Comparison of ENCODE assay signal across 10 mouse cellular contexts in genomic region chr6:136910247-136910890, GRCm38 (mm10). TPM values are rescaled to one million over a fixed set of nuclear protein-coding genes. Genes with fewer than 3 reads are reported as not detected.
DNase-seq lines count a peak whose midpoint lies in the region; ATAC-seq lines count a peak whose summit lies in the region.
"Had no signal": no experiment of that assay in that cellular context is flagged by ENCODE, and none has a peak within 500 bp of the region (broad histone marks: within the 10 kb centered on the region; RNA-seq: fewer than 3 reads in every experiment).

No protein-coding gene starts in this region.

- H3K27me3 ChIP-seq in heart, embryonic 13.5 days (replicated peaks): 0 out of 2 replicates have a peak, but pooled peaks cover 3% of the 10 kb centered on the region
- no peaks in the 10 kb centered on the region for H3K27me3 ChIP-seq in neural tube, embryonic 15.5 days (replicated peaks)
- H3K27me3 ChIP-seq in intestine, embryonic 16.5 days (replicated peaks; ENCODE audit: control insufficient read depth, insufficient read depth, low read length): no peaks in the 10 kb centered on the region
- no peaks in the 10 kb centered on the region for H3K27me3 ChIP-seq in stomach, embryonic 15.5 days (replicated peaks)
- H3K27me3 ChIP-seq: megakaryocyte, embryonic 14.5 days had no signal

- intact Hi-C loops in heart, postnatal 25 days (cut with DNase I): no loop called here

- H3K4me1 ChIP-seq in heart, embryonic 13.5 days: peaks cover 36% of the 10 kb centered on the region
- H3K4me1 ChIP-seq in neural tube, embryonic 15.5 days: peaks cover 16% of the 10 kb centered on the region
- peaks cover 28% of the 10 kb centered on the region for H3K4me1 ChIP-seq in intestine, embryonic 16.5 days (ENCODE audit: control insufficient read depth, insufficient read depth, low read length)
- peaks cover 11% of the 10 kb centered on the region for H3K4me1 ChIP-seq in stomach, embryonic 15.5 days

- no peak for DNase-seq in heart, postnatal 25 days (ENCODE audit: low spot score)
- DNase-seq in neural tube, embryonic 10.5 days (ENCODE audit: extremely low spot score, low spot score): no peak
- no peak for DNase-seq in spleen, adult 12 weeks (ENCODE audit: low spot score)
- no peak for DNase-seq in thymus, postnatal 36 days

- H3K4me3 ChIP-seq in heart, embryonic 13.5 days: no peak overlapping the region
- no peak overlapping the region for H3K4me3 ChIP-seq in neural tube, embryonic 15.5 days (replicated peaks)
- no peak overlapping the region for H3K4me3 ChIP-seq in intestine, embryonic 16.5 days (ENCODE audit: low read length)
- no peak overlapping the region for H3K4me3 ChIP-seq in stomach, embryonic 15.5 days (replicated peaks)
- H3K4me3 ChIP-seq: megakaryocyte, embryonic 14.5 days; neural tube, embryonic 13.5 days had no signal

- no peak overlapping the region for H3K4me2 ChIP-seq in heart, embryonic 13.5 days
- H3K4me2 ChIP-seq in neural tube, embryonic 15.5 days: no peak overlapping the region
- H3K4me2 ChIP-seq in intestine, embryonic 16.5 days (ENCODE audit: low read depth, low read length): no peak overlapping the region
- H3K4me2 ChIP-seq in stomach, embryonic 15.5 days: no peak overlapping the region
- H3K4me2 ChIP-seq: neural tube, embryonic 13.5 days had no signal

- H3K9ac ChIP-seq in heart, embryonic 13.5 days: no peak overlapping the region
- no peak overlapping the region for H3K9ac ChIP-seq in neural tube, embryonic 15.5 days (replicated peaks)
- no peak overlapping the region for H3K9ac ChIP-seq in intestine, embryonic 16.5 days (ENCODE audit: low read depth, low read length)
- H3K9ac ChIP-seq in stomach, embryonic 15.5 days: no peak overlapping the region
- H3K9ac ChIP-seq: neural tube, embryonic 13.5 days had no signal

- H3K36me3 ChIP-seq in heart, embryonic 13.5 days: no peaks in the 10 kb centered on the region
- H3K36me3 ChIP-seq in neural tube, embryonic 15.5 days: no peaks in the 10 kb centered on the region
- no peaks in the 10 kb centered on the region for H3K36me3 ChIP-seq in intestine, embryonic 16.5 days (ENCODE audit: control insufficient read depth, insufficient read depth, low read length)
- H3K36me3 ChIP-seq in stomach, embryonic 15.5 days: no peaks in the 10 kb centered on the region
- H3K36me3 ChIP-seq: neural tube, embryonic 13.5 days had no signal

- no peaks in the 10 kb centered on the region for H3K9me3 ChIP-seq in heart, embryonic 13.5 days
- H3K9me3 ChIP-seq in neural tube, embryonic 15.5 days (replicated peaks): no peaks in the 10 kb centered on the region
- H3K9me3 ChIP-seq in intestine, embryonic 16.5 days (ENCODE audit: control insufficient read depth, low read length): 0 out of 2 replicates have a peak, but pooled peaks cover 6% of the 10 kb centered on the region
- H3K9me3 ChIP-seq in stomach, embryonic 15.5 days: no peaks in the 10 kb centered on the region
- H3K9me3 ChIP-seq: neural tube, embryonic 13.5 days had no signal

- ATAC-seq in heart, embryonic 13.5 days (ENCODE audit: extremely low read depth, insufficient number of reproducible peaks, low FRiP score, low TSS enrichment): no peak
- peak; percentile 38; the same call in 1 of the 2 replicates for ATAC-seq in neural tube, embryonic 15.5 days (ENCODE audit: low FRiP score)
- ATAC-seq in intestine, embryonic 16.5 days: peak; percentile 59
- peak; percentile 61; the same call in 1 of the 2 replicates for ATAC-seq in stomach, embryonic 15.5 days (ENCODE audit: insufficient read depth, low FRiP score, low read depth)

- 52% methylated on average over 9 of the region's 9 CpGs for WGBS in heart, embryonic 13.5 days
- 67% methylated on average over 9 of the region's 9 CpGs for WGBS in neural tube, embryonic 15.5 days
- 59% methylated on average over 9 of the region's 9 CpGs for WGBS in intestine, embryonic 16.5 days
- 52% methylated on average over 9 of the region's 9 CpGs for WGBS in stomach, embryonic 15.5 days

- H3K27ac ChIP-seq in heart, embryonic 13.5 days (replicated peaks): peak overlapping the region; percentile 48
- no peak overlapping the region for H3K27ac ChIP-seq in neural tube, embryonic 15.5 days (replicated peaks)
- peak overlapping the region; percentile 74 for H3K27ac ChIP-seq in intestine, embryonic 16.5 days (ENCODE audit: low read length)
- H3K27ac ChIP-seq in stomach, embryonic 15.5 days: peak overlapping the region; percentile 82
- H3K27ac ChIP-seq: neural tube, embryonic 13.5 days had no signal

RNA-seq across cellular contexts. Expression of gene Erp27, which starts 11.6 kb away (rescaled TPM):
- 0.80 and 0.96 TPM in 2 replicates for polyA plus RNA-seq in heart, embryonic 13.5 days (2015; fragmentation: Nextera tagmentation; extraction: Ambion mirVana)
- not detected for total RNA-seq in heart, postnatal 25 days (2021)
- polyA plus RNA-seq in neural tube, embryonic 15.5 days (2015; fragmentation: Nextera tagmentation; extraction: Ambion mirVana): 0.82 TPM in 1 of 2 replicates, not detected in the other
- 23.9 and 28.7 TPM in 2 replicates for polyA plus RNA-seq in intestine, embryonic 16.5 days (2015; fragmentation: Nextera tagmentation; extraction: Ambion mirVana)
- 40.1 and 57.2 TPM in 2 replicates for polyA plus RNA-seq in stomach, embryonic 15.5 days (2015; fragmentation: Nextera tagmentation; extraction: Ambion mirVana)
- polyA plus RNA-seq: neural tube, embryonic 13.5 days had no signal

RNA-seq across cellular contexts. Expression of gene Pde6h, which starts 13.3 kb away (rescaled TPM):
- 0.36 TPM in 1 of 2 replicates, not detected in the other for polyA plus RNA-seq in heart, embryonic 13.5 days (2015; fragmentation: Nextera tagmentation; extraction: Ambion mirVana)
- not detected for total RNA-seq in heart, postnatal 25 days (2021)
- polyA plus RNA-seq in neural tube, embryonic 15.5 days (2015; fragmentation: Nextera tagmentation; extraction: Ambion mirVana): 0.33 TPM in 1 of 2 replicates, not detected in the other
- polyA plus RNA-seq in intestine, embryonic 16.5 days (2015; fragmentation: Nextera tagmentation; extraction: Ambion mirVana): 0.40 TPM in 1 of 2 replicates, not detected in the other
- polyA plus RNA-seq in stomach, embryonic 15.5 days (2015; fragmentation: Nextera tagmentation; extraction: Ambion mirVana): not detected in 2 replicates
- polyA plus RNA-seq: neural tube, embryonic 13.5 days had no signal

RNA-seq across cellular contexts. Expression of gene Arhgdib, which starts 31.3 kb away (rescaled TPM):
- polyA plus RNA-seq in heart, embryonic 13.5 days (2015; fragmentation: Nextera tagmentation; extraction: Ambion mirVana): 85.1 and 86.5 TPM in 2 replicates
- 10 to 100 TPM; 26.5 to 27.8 TPM for total RNA-seq in heart, postnatal 25 days (2021)
- polyA plus RNA-seq in neural tube, embryonic 15.5 days (2015; fragmentation: Nextera tagmentation; extraction: Ambion mirVana): 13.8 and 95.4 TPM in 2 replicates
- 42.1 and 44.0 TPM in 2 replicates for polyA plus RNA-seq in intestine, embryonic 16.5 days (2015; fragmentation: Nextera tagmentation; extraction: Ambion mirVana)
- 56.1 and 70.2 TPM in 2 replicates for polyA plus RNA-seq in stomach, embryonic 15.5 days (2015; fragmentation: Nextera tagmentation; extraction: Ambion mirVana)

RNA-seq across cellular contexts. Expression of gene Mgp, which starts 34.7 kb away (rescaled TPM):
- polyA plus RNA-seq in heart, embryonic 13.5 days (2015; fragmentation: Nextera tagmentation; extraction: Ambion mirVana): 290 and 310 TPM in 2 replicates
- total RNA-seq in heart, postnatal 25 days (2021): 100 to 1,000 TPM; 365 to 487 TPM
- polyA plus RNA-seq in neural tube, embryonic 15.5 days (2015; fragmentation: Nextera tagmentation; extraction: Ambion mirVana): 28.4 and 40.1 TPM in 2 replicates
- 93.4 and 97.1 TPM in 2 replicates for polyA plus RNA-seq in intestine, embryonic 16.5 days (2015; fragmentation: Nextera tagmentation; extraction: Ambion mirVana)
- 150 and 225 TPM in 2 replicates for polyA plus RNA-seq in stomach, embryonic 15.5 days (2015; fragmentation: Nextera tagmentation; extraction: Ambion mirVana)

RNA-seq across cellular contexts. Expression of gene Art4, which starts 52.8 kb away (rescaled TPM):
- 13.3 and 15.6 TPM in 2 replicates for polyA plus RNA-seq in heart, embryonic 13.5 days (2015; fragmentation: Nextera tagmentation; extraction: Ambion mirVana)
- 10 to 100 TPM; 16.8 to 17.8 TPM for total RNA-seq in heart, postnatal 25 days (2021)
- 0.23 and 2.3 TPM in 2 replicates for polyA plus RNA-seq in neural tube, embryonic 15.5 days (2015; fragmentation: Nextera tagmentation; extraction: Ambion mirVana)
- 2.8 and 3.1 TPM in 2 replicates for polyA plus RNA-seq in intestine, embryonic 16.5 days (2015; fragmentation: Nextera tagmentation; extraction: Ambion mirVana)
- 5.5 and 7.7 TPM in 2 replicates for polyA plus RNA-seq in stomach, embryonic 15.5 days (2015; fragmentation: Nextera tagmentation; extraction: Ambion mirVana)

Comparison
In these comparisons a context has a peak if more than half of its experiments do, and no peak if none do; other contexts are left out.
1. RNA of gene Erp27, which starts 11.6 kb away (polyA plus RNA-seq): 40.1 to 57.2 TPM in stomach, embryonic 15.5 days and 23.9 to 28.7 TPM in intestine, embryonic 16.5 days; 0.80 to 0.96 TPM in heart, embryonic 13.5 days and 0.82 TPM in neural tube, embryonic 15.5 days; every median in the first group is over 10 times any median in the second.